Mouse (Mus musculus): Measurements from ENCODE around the gene Ube2r2.

DNA sequence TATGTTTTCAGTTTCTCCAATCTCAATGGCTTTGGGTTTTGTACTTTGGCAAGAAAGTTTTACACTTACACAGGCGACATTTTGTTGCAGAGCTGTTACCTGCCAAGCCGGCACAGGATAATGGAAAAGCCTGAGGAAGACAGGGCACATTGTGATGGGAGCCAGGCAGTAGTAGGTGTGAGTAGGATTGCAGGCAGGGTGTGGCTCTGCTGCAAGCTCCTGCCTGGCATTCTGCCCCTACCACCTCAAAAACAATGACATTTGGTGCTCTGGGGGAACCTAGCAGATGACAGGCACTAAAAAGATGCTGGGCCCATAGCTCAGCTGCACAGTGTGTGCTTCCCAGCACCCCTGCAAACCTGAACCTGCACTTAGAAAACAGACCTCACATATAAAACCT, 54.3 kb downstream of the Ube2r2 start:
- TF ChIP-seq POLR2A (IDR thresholded peaks at IDR 0.05; ENCODE audit: low read depth, low read length) (no peak), USF1 (IDR thresholded peaks at IDR 0.05; ENCODE audit: low read depth, low read length) (no peak), E2F4 (IDR thresholded peaks at IDR 0.05; ENCODE audit: insufficient replicate concordance, low read depth, low read length) (no peak), TCF12 (IDR thresholded peaks at IDR 0.05; ENCODE audit: low read depth, low read length) (no peak), EP300 (IDR thresholded peaks at IDR 0.05; ENCODE audit: low read length) (no peak)
